Mouse (Mus musculus) embryonic facial prominence, embryonic 13.5 days (tissue): Measurements from ENCODE around the gene Phb2. TPM values are rescaled to one million over a fixed set of nuclear protein-coding genes. Genes with fewer than 3 reads are reported as not detected.

ENCODE experiments used
- ATAC-seq: fragments of 200-750 bp; cut with Nextera tagmentation; 2 replicates; pipeline ENCODE4 v1.8.0; 2017; ENCODE audit warnings: low read depth; ENCODE audit not compliant: insufficient number of reproducible peaks, insufficient read depth, low FRiP score, low TSS enrichment
- H3K27ac ChIP-seq: fragments of 300-500 bp; sonication (generic); 2 replicates; pipeline ENCODE4 v1.5.1; 2015; ENCODE audit warnings: moderate library complexity, mild to moderate bottlenecking, inconsistent platforms
- H3K27me3 ChIP-seq: fragments of 300-500 bp; sonication (generic); 2 replicates; pipeline ENCODE4 v1.6.1; 2015; ENCODE audit warnings: mild to moderate bottlenecking, inconsistent platforms
- H3K36me3 ChIP-seq: fragments of 300-500 bp; sonication (generic); 2 replicates; pipeline ENCODE4 v1.6.1; 2015; ENCODE audit warnings: mild to moderate bottlenecking, inconsistent platforms
- H3K4me1 ChIP-seq: fragments of 300-500 bp; sonication (generic); 2 replicates; pipeline ENCODE4 v1.6.1; 2015; ENCODE audit warnings: inconsistent platforms
- H3K4me2 ChIP-seq: fragments of 300-500 bp; sonication (generic); 2 replicates; pipeline ENCODE4 v1.6.1; 2015; ENCODE audit warnings: moderate library complexity, mild to moderate bottlenecking, inconsistent platforms
- H3K4me3 ChIP-seq: fragments of 300-500 bp; sonication (generic); 2 replicates; pipeline ENCODE4 v1.5.1; 2015; ENCODE audit warnings: mild to moderate bottlenecking, inconsistent platforms
- H3K9ac ChIP-seq: fragments of 300-500 bp; sonication (generic); 2 replicates; pipeline ENCODE4 v1.6.1; 2015; ENCODE audit warnings: mild to moderate bottlenecking, inconsistent platforms
- H3K9me3 ChIP-seq: fragments of 300-500 bp; sonication (generic); 2 replicates; pipeline ENCODE4 v1.6.1; 2016; ENCODE audit warnings: inconsistent platforms
- WGBS: fragments of 180-500 bp; shearing (Covaris S2); methylation state at CpG from one replicate; pipeline ENCODE4 v1.1.7; 2015; ENCODE audit warnings: mixed read lengths; 5-methylcytosine and 5-hydroxymethylcytosine counted together
- polyA plus RNA-seq: library from polyadenylated mRNA; unstranded; fragments of >200 nt; fragmentation: Nextera tagmentation; extraction: Ambion mirVana; gene quantifications from 2 replicates; pipeline ENCODE4 v1.2.1, GENCODE M21; 2015

The Phb2 gene
- polyA plus RNA-seq = 337 and 351 TPM in 2 replicates

- Histone ChIP-seq H3K4me1 (peaks cover 38% of the 10 kb centered on the region), H3K9ac (peak within 1 kb of the TSS; percentile 98), H3K4me2 (peak within 1 kb of the TSS; percentile 95), H3K4me3 (peak within 1 kb of the TSS; percentile 98), H3K27ac (peak within 1 kb of the TSS; percentile 90), H3K9me3 (no peaks in the 10 kb centered on the region), H3K36me3 (peaks cover 54% of the 10 kb centered on the region), H3K27me3 (no peaks in the 10 kb centered on the region)
- WGBS = under 1% methylated on average over 75 of the region's 76 CpGs
- ATAC-seq = peak; percentile 93
These were observed at the start of gene Phb2, which contains the start of gene Emg1 for GRCm38 (mm10) chr6:124711824-124712782. Phb2 (plus strand) TSS chr6:124712336. Emg1 (minus strand) TSS chr6:124712178.

DNA sequence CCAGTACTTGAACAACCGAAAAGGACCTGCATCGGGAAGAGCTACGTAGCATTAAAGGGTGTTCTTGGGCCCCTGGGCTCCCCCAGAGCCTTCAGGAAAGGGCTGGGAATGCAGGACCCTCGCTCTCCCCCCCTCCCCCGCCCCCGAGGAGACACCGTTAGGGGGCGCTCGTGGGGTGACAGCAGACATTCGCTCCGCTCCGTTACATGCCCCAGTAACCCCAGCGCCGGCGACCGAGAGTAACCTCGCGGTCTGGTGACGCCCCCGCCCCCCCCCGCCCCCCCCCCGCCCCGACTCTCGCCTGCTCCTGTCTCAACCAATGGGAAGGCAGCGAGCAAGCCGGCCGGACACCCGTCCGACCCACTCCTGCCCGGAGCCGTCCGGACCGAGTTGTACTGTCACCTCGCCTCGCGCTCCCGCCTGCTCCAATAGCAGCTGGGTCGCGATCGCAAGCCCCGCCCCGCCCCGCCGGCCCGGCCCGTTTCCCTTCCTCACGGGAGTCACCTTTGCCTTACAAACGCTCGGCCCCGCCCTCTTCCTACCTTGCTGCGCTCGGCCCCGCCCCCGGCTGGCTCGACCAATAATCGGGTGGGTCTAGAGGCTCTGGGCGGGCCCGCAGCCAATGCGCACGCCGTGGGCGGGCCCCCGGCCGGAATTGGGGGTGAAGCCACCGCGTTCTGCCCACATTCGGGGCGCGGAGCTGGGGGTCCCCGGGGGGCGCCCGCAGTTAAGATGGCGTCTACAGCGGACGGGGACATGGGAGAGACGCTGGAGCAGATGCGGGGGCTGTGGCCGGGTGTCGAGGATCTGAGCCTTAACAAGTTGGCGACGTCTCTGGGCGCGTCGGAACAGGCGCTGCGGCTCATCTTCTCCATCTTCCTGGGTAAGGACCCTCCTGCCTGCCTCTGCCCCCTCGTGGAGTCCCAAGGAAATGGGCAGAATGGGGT lies 49.4 kb upstream of the Phb2 start, which contains the start of gene Lpcat3:
Gene Lpcat3, plus strand, starts transcription at position 551 of the 947 bp plus-strand sequence.
- H3K9me3 ChIP-seq = no peaks in the 10 kb centered on the region
- under 1% methylated on average over 85 of the region's 87 CpGs for WGBS
- ATAC-seq = peak; percentile 97

DNA sequence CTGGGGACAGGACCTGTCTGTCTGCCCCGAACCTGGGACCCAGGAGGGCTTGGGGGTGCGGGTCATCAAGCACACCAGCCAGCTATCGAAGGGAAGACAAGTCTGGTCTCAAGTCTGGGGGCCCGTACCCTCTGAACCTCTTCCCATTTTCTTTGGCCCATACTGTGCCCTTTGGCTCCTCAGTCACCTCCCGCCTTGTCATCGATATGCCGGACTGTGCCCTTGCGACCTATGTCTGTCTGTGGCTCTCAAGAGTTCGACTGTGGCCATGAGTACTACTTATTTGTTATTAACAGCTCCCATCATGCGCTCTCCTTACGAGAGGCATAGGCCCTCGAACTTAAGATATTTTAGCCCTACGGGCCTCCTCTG lies 48.7 kb upstream of the Phb2 start:
- Histone ChIP-seq H3K4me2 (peak overlapping the region; percentile 66), H3K36me3 (no peaks in the 10 kb centered on the region), H3K4me3 (peak overlapping the region; percentile 71), H3K9ac (peak overlapping the region; percentile 72), H3K9me3 (no peaks in the 10 kb centered on the region), H3K4me1 (peaks cover 10% of the 10 kb centered on the region), H3K27me3 (no peaks in the 10 kb centered on the region), H3K27ac (peak overlapping the region; percentile 80)
- no peak for ATAC-seq
- 17% methylated on average over 13 of the region's 13 CpGs for WGBS

More for the DNA sequence above, 49.4 kb upstream of the Phb2 start, which contains the start of gene Lpcat3:
- Histone ChIP-seq H3K4me3 (peak within 1 kb of the TSS; percentile 71), H3K4me1 (peaks cover 10% of the 10 kb centered on the region), H3K36me3 (no peaks in the 10 kb centered on the region), H3K27ac (peak within 1 kb of the TSS; percentile 80), H3K27me3 (no peaks in the 10 kb centered on the region), H3K4me2 (peak within 1 kb of the TSS; percentile 66), H3K9ac (peak within 1 kb of the TSS; percentile 72)

- 77% methylated on average over 7 of the region's 7 CpGs for WGBS
- Histone ChIP-seq H3K9ac (no peak overlapping the region), H3K27me3 (no peaks in the 10 kb centered on the region), H3K27ac (no peak overlapping the region), H3K4me2 (peak overlapping the region; percentile 66), H3K9me3 (no peaks in the 10 kb centered on the region), H3K4me3 (peak overlapping the region; percentile 71), H3K36me3 (no peaks in the 10 kb centered on the region), H3K4me1 (peaks cover 10% of the 10 kb centered on the region)
- no peak for ATAC-seq
These were observed 47.9 kb upstream of the Phb2 start for GRCm38 (mm10) chr6:124664256-124664655.

DNA sequence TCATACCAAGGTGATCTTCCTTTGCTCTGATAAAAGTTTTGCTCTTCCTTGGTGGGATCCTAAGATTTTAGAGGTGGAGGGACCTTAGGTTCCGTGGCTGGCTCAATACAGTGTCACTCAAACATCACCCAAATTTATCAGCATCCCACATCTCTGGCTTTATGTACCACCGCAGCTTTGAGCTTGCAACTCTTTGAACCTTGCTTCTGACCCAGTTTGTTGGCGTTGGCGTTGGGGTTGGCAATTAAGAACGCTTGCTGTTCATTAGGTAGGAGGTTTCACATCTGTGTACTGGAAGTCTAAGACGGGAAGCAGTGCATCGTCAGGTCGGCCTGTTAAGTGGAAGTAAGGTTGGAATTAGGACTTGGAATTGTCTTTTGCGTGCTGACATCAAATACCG lies 47.1 kb upstream of the Phb2 start:
- H3K9me3 ChIP-seq = no peaks in the 10 kb centered on the region
- peaks cover 10% of the 10 kb centered on the region for H3K4me1 ChIP-seq
- H3K27ac ChIP-seq = no peak overlapping the region
- WGBS = 93% methylated on average over 10 of the region's 10 CpGs
- no peak overlapping the region for H3K4me2 ChIP-seq
- ATAC-seq = no peak
- H3K36me3 ChIP-seq = no peaks in the 10 kb centered on the region
- H3K4me3 ChIP-seq = no peak overlapping the region
- no peaks in the 10 kb centered on the region for H3K27me3 ChIP-seq
- H3K9ac ChIP-seq = no peak overlapping the region

- 0 out of 2 replicates have a peak, but pooled peaks have one; percentile 26 for ATAC-seq
- Histone ChIP-seq H3K9me3 (no peaks in the 10 kb centered on the region), H3K36me3 (peaks cover 6% of the 10 kb centered on the region), H3K9ac (no peak overlapping the region), H3K4me3 (no peak overlapping the region), H3K4me2 (no peak overlapping the region), H3K4me1 (peaks cover 8% of the 10 kb centered on the region), H3K27me3 (no peaks in the 10 kb centered on the region), H3K27ac (no peak overlapping the region)
- 92% methylated on average over 11 of the region's 11 CpGs for WGBS
These were observed 42.8 kb upstream of the Phb2 start for GRCm38 (mm10) chr6:124669234-124669859.

DNA sequence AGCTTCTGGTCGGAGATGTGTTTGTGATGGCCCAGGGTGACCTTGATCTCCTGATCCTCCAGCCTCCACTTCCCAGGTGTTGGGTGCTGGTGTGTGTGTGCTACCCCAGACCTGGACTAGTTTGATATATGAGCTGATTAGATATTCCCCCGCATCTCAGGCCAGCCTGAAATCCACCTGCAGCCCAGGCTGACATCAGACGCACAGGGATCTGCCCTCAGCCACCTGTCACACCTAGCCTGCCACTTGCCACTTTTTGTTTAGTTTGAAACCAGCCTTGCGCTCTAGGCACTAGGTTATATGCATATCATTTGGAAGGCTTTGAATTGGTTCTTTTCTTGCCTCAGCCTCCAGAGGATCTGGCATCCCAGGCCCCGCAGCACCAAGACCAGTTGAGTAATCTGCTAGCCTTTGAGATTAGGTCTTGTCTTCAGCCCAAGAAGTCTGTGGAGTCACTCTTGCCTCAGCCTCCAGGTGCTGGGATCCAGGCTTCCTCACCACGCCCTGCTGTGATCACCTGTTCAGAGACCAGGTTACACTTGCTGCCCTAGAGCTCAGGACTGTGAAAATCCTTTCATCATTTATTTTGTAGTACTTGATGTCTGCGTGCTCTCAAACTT lies 41.7 kb upstream of the Phb2 start:
- Histone ChIP-seq H3K9ac (no peak overlapping the region), H3K27ac (no peak overlapping the region), H3K4me1 (peaks cover 8% of the 10 kb centered on the region), H3K4me3 (no peak overlapping the region), H3K36me3 (peaks cover 10% of the 10 kb centered on the region), H3K4me2 (no peak overlapping the region), H3K27me3 (no peaks in the 10 kb centered on the region), H3K9me3 (no peaks in the 10 kb centered on the region)
- ATAC-seq = no peak
- 89% methylated on average over 7 of the region's 7 CpGs for WGBS

DNA sequence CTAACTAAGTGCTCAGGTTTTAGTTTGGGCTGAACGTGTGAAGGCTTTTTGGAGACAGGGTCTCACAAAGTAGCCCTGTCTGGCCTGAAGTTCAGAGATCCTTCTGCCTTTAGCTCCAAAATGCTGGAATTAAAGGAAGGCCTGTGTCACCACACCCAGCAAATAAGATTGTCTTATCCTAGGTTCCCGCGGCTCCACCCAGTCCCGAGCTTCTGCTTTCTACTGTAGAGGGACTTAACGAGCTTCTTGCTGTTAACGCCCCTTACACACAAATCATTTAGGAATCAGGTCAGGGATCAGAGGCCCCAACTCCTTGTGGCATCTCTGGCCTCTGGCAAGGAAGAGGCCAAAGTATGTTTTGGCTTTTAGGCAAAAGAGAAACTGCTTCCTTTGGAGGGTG lies 40.0 kb upstream of the Phb2 start:
- peaks cover 8% of the 10 kb centered on the region for H3K4me1 ChIP-seq
- 55% methylated on average over 6 of the region's 6 CpGs for WGBS
- no peak for ATAC-seq
- no peaks in the 10 kb centered on the region for H3K27me3 ChIP-seq
- H3K27ac ChIP-seq = no peak overlapping the region
- no peaks in the 10 kb centered on the region for H3K9me3 ChIP-seq
- H3K4me2 ChIP-seq = no peak overlapping the region
- H3K36me3 ChIP-seq = peaks cover 10% of the 10 kb centered on the region
- H3K9ac ChIP-seq = no peak overlapping the region
- no peak overlapping the region for H3K4me3 ChIP-seq

DNA sequence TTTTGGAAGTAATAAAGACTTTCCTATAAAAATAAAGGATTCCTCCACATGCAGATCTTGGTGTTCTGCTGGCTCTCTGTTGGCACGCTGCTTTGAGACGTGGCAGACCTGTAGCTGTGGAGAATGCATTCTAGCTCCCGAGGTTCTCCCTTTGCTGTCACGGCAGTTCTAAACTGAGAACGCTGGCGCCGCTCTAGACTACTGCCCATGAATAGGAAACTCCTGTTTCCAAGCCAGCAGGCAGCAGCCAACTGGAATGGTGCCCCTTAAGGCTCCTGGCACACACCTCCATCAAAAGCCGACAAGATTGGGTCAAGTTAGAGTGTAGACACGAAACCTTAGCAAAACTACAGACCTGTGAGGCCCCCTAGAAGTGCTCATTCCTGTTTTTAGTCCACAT lies 38.5 kb upstream of the Phb2 start:
- no peak overlapping the region for H3K27ac ChIP-seq
- no peaks in the 10 kb centered on the region for H3K27me3 ChIP-seq
- H3K36me3 ChIP-seq = peaks cover 10% of the 10 kb centered on the region
- ATAC-seq = no peak
- no peak overlapping the region for H3K9ac ChIP-seq
- peaks cover 8% of the 10 kb centered on the region for H3K4me1 ChIP-seq
- no peak overlapping the region for H3K4me2 ChIP-seq
- 92% methylated on average over 9 of the region's 9 CpGs for WGBS
- no peaks in the 10 kb centered on the region for H3K9me3 ChIP-seq
- H3K4me3 ChIP-seq = no peak overlapping the region

DNA sequence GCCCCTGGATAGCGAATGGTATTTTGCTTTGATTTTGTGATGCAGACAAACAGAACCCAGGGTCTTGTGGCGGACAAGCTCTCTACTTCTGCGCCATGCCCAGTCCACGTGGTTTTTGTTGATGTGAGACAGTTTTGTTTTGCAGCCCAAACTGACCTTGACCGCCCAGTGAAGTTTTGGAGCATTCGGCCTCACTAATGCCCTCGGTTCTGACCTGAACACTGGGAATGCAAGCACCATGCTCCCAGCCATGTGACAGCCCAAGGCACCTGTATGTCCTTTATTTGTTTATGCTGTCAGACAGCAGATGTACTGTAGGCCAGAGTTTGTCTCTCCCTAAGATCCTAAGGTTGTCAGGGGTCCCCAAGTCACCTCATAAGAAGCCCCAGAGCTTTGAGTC lies 37.5 kb upstream of the Phb2 start:
- Histone ChIP-seq H3K4me3 (no peak overlapping the region), H3K27me3 (no peaks in the 10 kb centered on the region), H3K36me3 (peaks cover 10% of the 10 kb centered on the region), H3K4me2 (no peak overlapping the region), H3K9ac (no peak overlapping the region), H3K27ac (no peak overlapping the region), H3K4me1 (peaks cover 8% of the 10 kb centered on the region), H3K9me3 (no peaks in the 10 kb centered on the region)
- WGBS = 90% methylated on average over 7 of the region's 7 CpGs
- no peak for ATAC-seq
